Mouse (Mus musculus): ENCODE data around the gene Supt4a. TPM values are rescaled to one million over a fixed set of nuclear protein-coding genes. Genes with fewer than 3 reads are reported as not detected.
A peak's percentile ranks its signal among the peaks of the same experiment; 100 is the strongest.

Supt4a gene
- polyA plus RNA-seq, 1 experiment from 2014 or later: 163 TPM

GRCm38 (mm10) chr11:87703654-87704053, 33.7 kb upstream of the Supt4a start:
- Histone ChIP-seq H3K4me1 (ENCODE audit: control insufficient read depth, insufficient read depth, low read length) (no peaks in the 10 kb centered on the region), H3K27me3 (ENCODE audit: control insufficient read depth, insufficient read depth, low read length) (no peaks in the 10 kb centered on the region), H3K36me3 (ENCODE audit: control insufficient read depth, insufficient read depth, low read length) (no peaks in the 10 kb centered on the region), H3K9me3 (ENCODE audit: control insufficient read depth, low read length) (no peaks in the 10 kb centered on the region), H3K9ac (replicated peaks; ENCODE audit: low read length) (no peak overlapping the region), H3K4me2 (ENCODE audit: low read length) (no peak overlapping the region), H3K27ac (replicated peaks; ENCODE audit: low read depth, low read length) (no peak overlapping the region), H3K4me3 (replicated peaks; ENCODE audit: low read depth, low read length) (no peak overlapping the region)
- 90% methylated on average over 5 of the region's 5 CpGs for WGBS
- DNase-seq (no peak), ATAC-seq (ENCODE audit: low FRiP score, low TSS enrichment) (no peak)

DNA sequence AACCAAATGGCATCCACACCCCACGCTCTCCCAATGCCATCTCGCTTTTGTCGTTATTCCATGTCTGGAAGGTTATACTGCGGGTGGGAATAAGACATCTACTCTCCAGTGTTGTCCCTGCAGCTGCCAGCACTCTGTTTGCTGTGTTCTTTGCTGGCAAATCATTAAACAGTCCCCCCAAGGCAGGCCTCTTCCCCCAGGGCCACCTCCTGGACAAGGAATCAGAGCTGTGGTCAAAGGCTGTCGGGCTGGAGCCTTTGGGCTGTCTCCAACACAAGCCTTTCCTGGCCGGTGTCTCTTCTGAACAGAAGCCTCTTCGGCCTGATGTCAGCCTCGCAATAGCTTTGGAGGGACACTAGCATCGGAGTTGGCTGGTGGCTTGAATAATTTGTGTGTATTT, 33.1 kb upstream of the Supt4a start:
- no peaks in the 10 kb centered on the region for H3K4me1 ChIP-seq (ENCODE audit: control insufficient read depth, insufficient read depth, low read length)
- no peak overlapping the region for H3K27ac ChIP-seq (replicated peaks; ENCODE audit: low read depth, low read length)
- 83% methylated on average over 9 of the region's 9 CpGs for whole genome bisulfite sequencing
- H3K4me3 ChIP-seq (replicated peaks; ENCODE audit: low read depth, low read length): no peak overlapping the region
- no peaks in the 10 kb centered on the region for H3K9me3 ChIP-seq (ENCODE audit: control insufficient read depth, low read length)
- ATAC-seq (ENCODE audit: low FRiP score, low TSS enrichment) (no peak), DNase-seq (no peak)
- H3K27me3 ChIP-seq (ENCODE audit: control insufficient read depth, insufficient read depth, low read length): no peaks in the 10 kb centered on the region
- no peak overlapping the region for H3K4me2 ChIP-seq (ENCODE audit: low read length)
- H3K36me3 ChIP-seq (ENCODE audit: control insufficient read depth, insufficient read depth, low read length): no peaks in the 10 kb centered on the region
- no peak overlapping the region for H3K9ac ChIP-seq (replicated peaks; ENCODE audit: low read length)

DNA sequence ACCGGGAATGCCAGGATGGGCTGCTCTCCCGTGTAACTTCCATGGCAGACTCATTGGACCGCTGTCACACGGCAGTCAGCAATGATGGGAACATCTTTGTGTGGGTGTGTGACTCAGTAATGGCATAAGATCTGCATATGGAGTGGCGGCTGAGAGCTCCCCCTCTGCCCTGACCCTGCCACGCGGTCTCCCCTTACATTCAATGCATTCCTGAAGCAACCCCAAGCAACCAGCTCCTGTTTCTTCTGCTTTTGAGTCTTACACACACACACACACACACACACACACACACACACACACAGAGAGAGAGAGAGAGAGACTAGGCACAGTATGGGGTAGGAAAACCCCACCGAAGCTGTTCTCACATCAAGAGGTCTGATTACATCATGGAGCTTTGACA, 29.8 kb upstream of the Supt4a start:
- H3K4me2 ChIP-seq (ENCODE audit: low read length): no peak overlapping the region
- DNase-seq (no peak), ATAC-seq (ENCODE audit: low FRiP score, low TSS enrichment) (no peak)
- H3K9ac ChIP-seq (replicated peaks; ENCODE audit: low read length): no peak overlapping the region
- H3K9me3 ChIP-seq (ENCODE audit: control insufficient read depth, low read length): no peaks in the 10 kb centered on the region
- H3K27me3 ChIP-seq (ENCODE audit: control insufficient read depth, insufficient read depth, low read length): no peaks in the 10 kb centered on the region
- H3K36me3 ChIP-seq (ENCODE audit: control insufficient read depth, insufficient read depth, low read length): no peaks in the 10 kb centered on the region
- no peak overlapping the region for H3K27ac ChIP-seq (replicated peaks; ENCODE audit: low read depth, low read length)
- WGBS: 13% methylated on average over 8 of the region's 8 CpGs
- H3K4me3 ChIP-seq (replicated peaks; ENCODE audit: low read depth, low read length): no peak overlapping the region
- 0 out of 2 replicates have a peak, but pooled peaks cover 8% of the 10 kb centered on the region for H3K4me1 ChIP-seq (ENCODE audit: control insufficient read depth, insufficient read depth, low read length)

DNA sequence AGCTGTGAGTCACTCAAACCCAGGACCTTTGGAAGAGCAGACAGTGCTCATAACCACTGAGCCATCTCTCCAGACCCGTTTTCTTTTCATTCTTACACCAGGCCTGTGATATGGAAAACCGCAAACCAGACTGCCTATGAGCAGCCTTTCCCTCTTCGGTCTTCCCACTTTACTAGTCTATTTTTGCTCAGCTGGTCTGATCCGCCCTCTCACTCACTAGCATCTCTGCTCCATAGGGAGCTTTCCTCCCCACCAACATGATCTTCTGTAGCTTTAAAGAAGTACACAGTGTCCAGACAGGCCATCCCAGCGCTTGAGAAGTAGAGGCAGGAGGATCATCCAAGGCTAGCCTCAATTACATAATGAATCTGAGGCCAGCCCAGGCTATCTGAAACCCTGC, 28.4 kb upstream of the Supt4a start:
- DNase-seq (no peak), ATAC-seq (ENCODE audit: low FRiP score, low TSS enrichment) (no peak)
- Histone ChIP-seq H3K27ac (replicated peaks; ENCODE audit: low read depth, low read length) (no peak overlapping the region), H3K27me3 (ENCODE audit: control insufficient read depth, insufficient read depth, low read length) (no peaks in the 10 kb centered on the region), H3K4me1 (ENCODE audit: control insufficient read depth, insufficient read depth, low read length) (0 out of 2 replicates have a peak, but pooled peaks cover 8% of the 10 kb centered on the region), H3K4me2 (ENCODE audit: low read length) (no peak overlapping the region), H3K9me3 (ENCODE audit: control insufficient read depth, low read length) (no peaks in the 10 kb centered on the region), H3K36me3 (ENCODE audit: control insufficient read depth, insufficient read depth, low read length) (no peaks in the 10 kb centered on the region), H3K4me3 (replicated peaks; ENCODE audit: low read depth, low read length) (no peak overlapping the region), H3K9ac (replicated peaks; ENCODE audit: low read length) (no peak overlapping the region)
- WGBS: 91% methylated on average over 5 of the region's 5 CpGs

DNA sequence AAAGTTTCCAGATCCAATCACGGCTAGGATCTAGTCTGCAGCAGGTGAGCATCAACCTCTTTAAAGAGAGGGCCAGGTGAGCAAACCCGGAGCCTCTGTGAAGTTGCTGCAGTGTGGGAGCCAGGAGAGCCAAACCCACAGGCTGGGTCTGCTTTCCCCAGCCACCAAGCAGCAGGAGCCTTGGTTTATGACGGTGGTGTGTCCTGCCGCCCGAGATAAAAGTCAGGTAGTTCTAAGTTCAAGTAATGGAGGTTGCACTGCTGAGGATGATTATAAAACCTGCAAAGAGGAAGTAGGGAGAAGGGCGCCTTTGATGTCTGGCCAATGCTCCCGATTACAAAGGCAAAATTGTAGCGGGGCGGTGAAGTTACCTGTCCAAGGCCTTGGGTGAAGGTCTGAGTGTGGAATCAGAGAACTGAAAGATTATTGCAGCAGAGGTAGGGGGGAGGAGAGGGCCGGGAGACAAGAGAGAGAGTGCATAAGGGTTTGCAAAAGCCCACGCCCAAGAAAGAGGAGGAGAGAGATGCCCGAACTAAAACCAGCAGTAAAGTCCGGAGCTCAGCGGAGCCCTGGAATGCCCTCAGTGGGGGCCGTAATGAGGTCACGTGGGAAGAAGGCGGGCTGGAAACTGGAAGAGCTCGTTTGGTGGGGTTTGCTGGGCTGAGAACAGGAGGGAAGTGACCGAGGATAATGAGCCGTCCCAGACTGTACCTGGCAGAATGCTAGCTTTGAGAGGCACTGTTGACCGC, 27.7 kb upstream of the Supt4a start:
- Histone ChIP-seq H3K27me3 (ENCODE audit: control insufficient read depth, insufficient read depth, low read length) (no peaks in the 10 kb centered on the region), H3K4me3 (replicated peaks; ENCODE audit: low read depth, low read length) (0 out of 2 replicates have a peak overlapping the region, but pooled peaks have one; percentile 5), H3K36me3 (ENCODE audit: control insufficient read depth, insufficient read depth, low read length) (no peaks in the 10 kb centered on the region), H3K4me2 (ENCODE audit: low read length) (peak overlapping the region; percentile 49), H3K9ac (replicated peaks; ENCODE audit: low read length) (no peak overlapping the region; the same call in 1 of the 2 replicates), H3K9me3 (ENCODE audit: control insufficient read depth, low read length) (no peaks in the 10 kb centered on the region), H3K27ac (replicated peaks; ENCODE audit: low read depth, low read length) (no peak overlapping the region), H3K4me1 (ENCODE audit: control insufficient read depth, insufficient read depth, low read length) (0 out of 2 replicates have a peak, but pooled peaks cover 8% of the 10 kb centered on the region)
- ATAC-seq (ENCODE audit: low FRiP score, low TSS enrichment) (no peak), DNase-seq (peak; percentile 40)
- WGBS: 18% methylated on average over 21 of the region's 21 CpGs

- 0 out of 2 replicates have a peak overlapping the region, but pooled peaks have one; percentile 5 for H3K4me3 ChIP-seq (replicated peaks; ENCODE audit: low read depth, low read length)
- H3K4me2 ChIP-seq (ENCODE audit: low read length): peak overlapping the region; percentile 49
- 67% methylated on average over 7 of the region's 7 CpGs for WGBS
- no peaks in the 10 kb centered on the region for H3K27me3 ChIP-seq (ENCODE audit: control insufficient read depth, insufficient read depth, low read length)
- no peak overlapping the region; the same call in 1 of the 2 replicates for H3K9ac ChIP-seq (replicated peaks; ENCODE audit: low read length)
- ATAC-seq (ENCODE audit: low FRiP score, low TSS enrichment): no peak
- H3K27ac ChIP-seq (replicated peaks; ENCODE audit: low read depth, low read length): no peak overlapping the region
- H3K4me1 ChIP-seq (ENCODE audit: control insufficient read depth, insufficient read depth, low read length): 0 out of 2 replicates have a peak, but pooled peaks cover 8% of the 10 kb centered on the region
- no peak for DNase-seq
- no peaks in the 10 kb centered on the region for H3K36me3 ChIP-seq (ENCODE audit: control insufficient read depth, insufficient read depth, low read length)
- H3K9me3 ChIP-seq (ENCODE audit: control insufficient read depth, low read length): no peaks in the 10 kb centered on the region
These were observed 27.1 kb upstream of the Supt4a start for GRCm38 (mm10) chr11:87710262-87710615.

DNA sequence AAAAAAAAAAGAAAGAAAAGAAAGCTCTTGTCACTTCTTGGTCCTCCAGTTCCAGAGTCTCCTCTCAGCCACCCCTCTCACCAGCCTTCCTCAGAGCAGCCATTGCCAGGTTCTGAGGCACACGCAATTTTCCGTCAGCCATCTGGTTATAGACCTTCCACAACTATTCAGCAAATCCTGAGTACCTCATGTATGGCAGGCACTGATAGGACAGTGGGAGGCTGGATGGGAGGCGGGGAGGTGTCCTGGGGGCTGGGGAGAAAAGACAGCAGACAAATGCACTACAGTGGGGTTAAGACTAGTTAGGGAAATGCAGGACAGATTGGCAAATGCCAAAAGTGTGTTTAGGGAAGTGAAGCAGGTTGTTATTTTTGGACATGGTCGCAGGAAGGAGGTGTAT, 25.2 kb upstream of the Supt4a start:
- no peak overlapping the region for H3K9ac ChIP-seq (replicated peaks; ENCODE audit: low read length)
- no peak for ATAC-seq (ENCODE audit: low FRiP score, low TSS enrichment)
- no peak overlapping the region for H3K27ac ChIP-seq (replicated peaks; ENCODE audit: low read depth, low read length)
- 0 out of 2 replicates have a peak, but pooled peaks cover 8% of the 10 kb centered on the region for H3K4me1 ChIP-seq (ENCODE audit: control insufficient read depth, insufficient read depth, low read length)
- DNase-seq: no peak
- no peak overlapping the region for H3K4me2 ChIP-seq (ENCODE audit: low read length)
- no peaks in the 10 kb centered on the region for H3K9me3 ChIP-seq (ENCODE audit: control insufficient read depth, low read length)
- H3K27me3 ChIP-seq (ENCODE audit: control insufficient read depth, insufficient read depth, low read length): no peaks in the 10 kb centered on the region
- no peak overlapping the region for H3K4me3 ChIP-seq (replicated peaks; ENCODE audit: low read depth, low read length)
- 89% methylated on average over 4 of the region's 4 CpGs for WGBS
- H3K36me3 ChIP-seq (ENCODE audit: control insufficient read depth, insufficient read depth, low read length): no peaks in the 10 kb centered on the region

DNA sequence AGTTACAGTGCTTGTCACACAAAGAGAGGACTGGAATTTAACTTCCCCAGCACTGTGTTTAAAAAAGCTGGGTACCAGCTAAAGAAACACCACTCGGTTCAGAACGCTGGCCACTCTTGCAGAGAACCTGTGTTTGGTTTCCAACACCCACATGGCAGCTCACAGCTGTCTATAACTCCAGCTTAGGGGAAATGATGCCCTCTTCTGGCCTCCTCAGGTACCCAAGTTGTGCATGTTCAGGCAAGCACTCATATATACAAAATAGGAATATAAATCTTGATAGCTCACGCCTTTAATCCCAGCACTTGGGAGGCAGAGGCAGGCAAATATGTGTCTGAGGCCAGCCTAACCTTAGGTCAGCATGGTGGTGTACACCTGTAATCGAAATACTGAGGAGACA, 21.4 kb upstream of the Supt4a start:
- H3K4me1 ChIP-seq (ENCODE audit: control insufficient read depth, insufficient read depth, low read length): no peaks in the 10 kb centered on the region
- no peaks in the 10 kb centered on the region for H3K9me3 ChIP-seq (ENCODE audit: control insufficient read depth, low read length)
- ATAC-seq (ENCODE audit: low FRiP score, low TSS enrichment) (no peak), DNase-seq (no peak)
- H3K27ac ChIP-seq (replicated peaks; ENCODE audit: low read depth, low read length): no peak overlapping the region
- H3K27me3 ChIP-seq (ENCODE audit: control insufficient read depth, insufficient read depth, low read length): no peaks in the 10 kb centered on the region
- no peak overlapping the region for H3K4me2 ChIP-seq (ENCODE audit: low read length)
- H3K36me3 ChIP-seq (ENCODE audit: control insufficient read depth, insufficient read depth, low read length): no peaks in the 10 kb centered on the region
- H3K9ac ChIP-seq (replicated peaks; ENCODE audit: low read length): no peak overlapping the region
- H3K4me3 ChIP-seq (replicated peaks; ENCODE audit: low read depth, low read length): no peak overlapping the region
- 86% methylated on average over 4 of the region's 4 CpGs for WGBS

DNA sequence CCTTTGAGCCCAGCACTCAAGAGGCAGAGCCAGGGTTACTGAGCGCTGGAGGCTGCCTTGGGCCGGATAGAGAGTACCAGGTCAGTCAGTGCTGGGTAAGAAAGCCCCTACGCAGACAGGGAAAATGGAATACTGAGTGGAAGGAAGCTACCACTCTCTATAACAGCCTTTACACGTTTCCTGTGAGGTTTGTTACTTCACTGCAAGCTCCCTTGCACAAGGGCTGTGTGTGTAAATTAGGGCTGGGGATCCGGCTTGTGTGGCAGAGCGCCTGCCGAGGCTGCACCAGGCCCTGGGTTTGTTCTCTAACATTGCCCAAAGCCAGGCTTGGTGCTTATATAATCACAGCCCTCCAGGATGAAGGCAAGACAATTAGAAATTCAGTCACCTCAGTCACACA, 17.8 kb upstream of the Supt4a start:
- ATAC-seq (ENCODE audit: low FRiP score, low TSS enrichment) (no peak), DNase-seq (no peak)
- Histone ChIP-seq H3K9ac (replicated peaks; ENCODE audit: low read length) (no peak overlapping the region), H3K9me3 (ENCODE audit: control insufficient read depth, low read length) (no peaks in the 10 kb centered on the region), H3K4me1 (ENCODE audit: control insufficient read depth, insufficient read depth, low read length) (no peaks in the 10 kb centered on the region), H3K27ac (replicated peaks; ENCODE audit: low read depth, low read length) (no peak overlapping the region), H3K27me3 (ENCODE audit: control insufficient read depth, insufficient read depth, low read length) (no peaks in the 10 kb centered on the region), H3K36me3 (ENCODE audit: control insufficient read depth, insufficient read depth, low read length) (no peaks in the 10 kb centered on the region), H3K4me2 (ENCODE audit: low read length) (no peak overlapping the region), H3K4me3 (replicated peaks; ENCODE audit: low read depth, low read length) (no peak overlapping the region)
- 63% methylated on average over 7 of the region's 7 CpGs for WGBS
